Mouse (Mus musculus): ENCODE data around the gene 2610028H24Rik. TPM values are rescaled to one million over a fixed set of nuclear protein-coding genes. Genes with fewer than 3 reads are reported as not detected.

The 2610028H24Rik gene
- polyA plus RNA-seq, 1 experiment from 2014 or later, result not detected

DNA sequence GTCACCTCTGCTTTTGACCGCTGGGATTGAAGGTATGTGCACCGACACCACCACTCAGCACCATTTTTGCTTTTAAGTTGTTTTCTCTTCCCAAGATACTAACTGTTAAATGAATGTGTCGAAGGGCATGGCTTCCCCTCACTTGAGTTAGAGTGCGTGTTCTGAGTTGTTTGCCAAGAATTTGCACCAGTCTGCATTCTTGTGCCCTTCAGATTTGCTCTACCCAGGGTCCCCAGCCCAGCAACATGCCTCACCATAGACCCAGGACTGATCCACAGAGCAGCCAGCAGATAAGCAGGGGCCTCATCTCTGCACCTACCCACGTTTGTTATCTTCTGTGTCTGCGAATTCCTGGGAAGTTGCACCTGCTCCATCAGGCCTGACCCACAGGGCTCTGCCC lies 32.6 kb downstream of the 2610028H24Rik start:
- Histone ChIP-seq H3K36me3 (ENCODE audit: control insufficient read depth, insufficient read depth) (peaks cover 93% of the 10 kb centered on the region), H3K27ac (ENCODE audit: low read depth, low read length) (no peak overlapping the region), H3K4me2 (replicated peaks; ENCODE audit: low read depth) (no peak overlapping the region), H3K9ac (ENCODE audit: low read depth, low read length) (no peak overlapping the region), H3K4me1 (replicated peaks; ENCODE audit: control insufficient read depth, insufficient read depth, low read length) (no peaks in the 10 kb centered on the region), H3K9me3 (ENCODE audit: control insufficient read depth) (no peaks in the 10 kb centered on the region), H3K27me3 (replicated peaks; ENCODE audit: control insufficient read depth, insufficient read depth, low read length) (no peaks in the 10 kb centered on the region), H3K4me3 (ENCODE audit: low read depth, low read length) (no peak overlapping the region)
- WGBS, result 88% methylated on average over 6 of the region's 6 CpGs
- no peak for TF ChIP-seq CTCF (IDR thresholded peaks at IDR 0.05; ENCODE audit: low read depth)
- no peak for ATAC-seq

DNA sequence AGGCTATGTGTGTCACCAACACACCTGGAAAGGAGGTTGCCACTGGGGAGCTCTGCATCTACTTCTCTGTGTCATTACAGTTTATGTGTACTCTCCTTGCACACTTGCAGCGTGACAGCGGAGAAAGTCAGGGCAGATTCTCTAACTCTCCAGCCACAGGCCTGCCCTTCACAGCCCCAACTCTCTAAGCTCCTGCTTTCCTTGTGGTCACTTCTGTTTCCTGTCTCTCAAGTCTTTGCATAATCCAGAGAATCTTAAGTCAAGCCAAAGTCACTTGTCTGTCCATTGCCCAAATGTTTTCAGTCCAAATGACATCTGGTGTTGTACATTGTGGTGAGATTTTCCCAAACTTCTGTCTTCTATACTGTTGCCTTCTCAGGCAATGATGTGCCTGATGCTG lies 37.4 kb downstream of the 2610028H24Rik start:
- Histone ChIP-seq H3K4me1 (replicated peaks; ENCODE audit: control insufficient read depth, insufficient read depth, low read length) (no peaks in the 10 kb centered on the region), H3K36me3 (ENCODE audit: control insufficient read depth, insufficient read depth) (peaks cover 93% of the 10 kb centered on the region), H3K4me3 (ENCODE audit: low read depth, low read length) (no peak overlapping the region), H3K27ac (ENCODE audit: low read depth, low read length) (no peak overlapping the region), H3K9me3 (ENCODE audit: control insufficient read depth) (no peaks in the 10 kb centered on the region), H3K27me3 (replicated peaks; ENCODE audit: control insufficient read depth, insufficient read depth, low read length) (no peaks in the 10 kb centered on the region), H3K4me2 (replicated peaks; ENCODE audit: low read depth) (no peak overlapping the region), H3K9ac (ENCODE audit: low read depth, low read length) (no peak overlapping the region)
- 96% methylated on average over 2 of the region's 2 CpGs for WGBS
- TF ChIP-seq CTCF (IDR thresholded peaks at IDR 0.05; ENCODE audit: low read depth), result no peak
- no peak for ATAC-seq

DNA sequence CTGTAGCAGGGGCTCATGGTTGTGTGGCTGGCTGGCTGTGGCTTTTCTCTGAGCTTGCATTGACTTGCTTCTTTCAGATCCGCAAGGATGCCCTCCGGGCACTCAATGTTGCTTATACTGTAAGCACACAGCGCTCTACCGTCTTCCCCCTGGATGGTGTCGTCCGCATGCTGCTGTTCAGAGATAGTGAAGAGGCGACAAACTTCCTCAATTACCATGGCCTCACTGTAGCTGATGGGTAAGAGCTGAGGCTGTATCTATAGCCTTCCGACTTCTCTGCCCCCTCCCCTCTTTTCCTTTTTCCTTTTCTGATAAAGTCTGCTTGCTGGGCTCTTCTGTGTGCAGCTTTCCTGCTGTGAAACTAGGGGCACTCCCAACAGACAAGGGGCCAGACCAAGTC lies 39.4 kb downstream of the 2610028H24Rik start:
- Histone ChIP-seq H3K27me3 (replicated peaks; ENCODE audit: control insufficient read depth, insufficient read depth, low read length) (no peaks in the 10 kb centered on the region), H3K4me1 (replicated peaks; ENCODE audit: control insufficient read depth, insufficient read depth, low read length) (no peaks in the 10 kb centered on the region), H3K9me3 (ENCODE audit: control insufficient read depth) (no peaks in the 10 kb centered on the region), H3K27ac (ENCODE audit: low read depth, low read length) (no peak overlapping the region), H3K36me3 (ENCODE audit: control insufficient read depth, insufficient read depth) (peaks cover 89% of the 10 kb centered on the region), H3K4me2 (replicated peaks; ENCODE audit: low read depth) (no peak overlapping the region), H3K9ac (ENCODE audit: low read depth, low read length) (no peak overlapping the region), H3K4me3 (ENCODE audit: low read depth, low read length) (no peak overlapping the region)
- TF ChIP-seq CTCF (IDR thresholded peaks at IDR 0.05; ENCODE audit: low read depth), result no peak
- no peak for ATAC-seq
- WGBS, result 96% methylated on average over 8 of the region's 8 CpGs

DNA sequence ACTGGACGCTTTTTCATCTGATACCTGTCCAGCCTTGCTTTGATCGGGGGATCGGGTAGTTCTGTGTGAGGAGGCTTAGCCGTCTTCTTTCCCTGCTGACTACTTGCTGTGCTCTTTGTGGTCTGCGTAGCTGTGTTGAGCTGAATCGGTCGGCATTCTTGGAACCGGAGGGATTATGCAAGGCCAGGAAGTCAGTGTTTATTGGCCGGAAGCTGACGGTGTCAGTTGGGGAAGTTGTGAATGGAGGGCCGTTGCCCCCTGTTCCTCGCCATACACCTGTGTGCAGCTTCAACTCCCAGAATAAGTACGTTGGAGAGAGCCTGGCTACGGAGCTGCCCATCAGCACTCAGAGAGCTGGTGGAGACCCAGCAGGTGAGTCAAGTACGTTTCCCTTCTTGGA lies 40.3 kb downstream of the 2610028H24Rik start:
- no peak for ATAC-seq
- Histone ChIP-seq H3K9ac (ENCODE audit: low read depth, low read length) (no peak overlapping the region), H3K27me3 (replicated peaks; ENCODE audit: control insufficient read depth, insufficient read depth, low read length) (no peaks in the 10 kb centered on the region), H3K27ac (ENCODE audit: low read depth, low read length) (no peak overlapping the region), H3K4me3 (ENCODE audit: low read depth, low read length) (no peak overlapping the region), H3K4me1 (replicated peaks; ENCODE audit: control insufficient read depth, insufficient read depth, low read length) (no peaks in the 10 kb centered on the region), H3K9me3 (ENCODE audit: control insufficient read depth) (no peaks in the 10 kb centered on the region), H3K36me3 (ENCODE audit: control insufficient read depth, insufficient read depth) (peaks cover 89% of the 10 kb centered on the region), H3K4me2 (replicated peaks; ENCODE audit: low read depth) (no peak overlapping the region)
- no peak for TF ChIP-seq CTCF (IDR thresholded peaks at IDR 0.05; ENCODE audit: low read depth)
- WGBS, result 88% methylated on average over 15 of the region's 15 CpGs

DNA sequence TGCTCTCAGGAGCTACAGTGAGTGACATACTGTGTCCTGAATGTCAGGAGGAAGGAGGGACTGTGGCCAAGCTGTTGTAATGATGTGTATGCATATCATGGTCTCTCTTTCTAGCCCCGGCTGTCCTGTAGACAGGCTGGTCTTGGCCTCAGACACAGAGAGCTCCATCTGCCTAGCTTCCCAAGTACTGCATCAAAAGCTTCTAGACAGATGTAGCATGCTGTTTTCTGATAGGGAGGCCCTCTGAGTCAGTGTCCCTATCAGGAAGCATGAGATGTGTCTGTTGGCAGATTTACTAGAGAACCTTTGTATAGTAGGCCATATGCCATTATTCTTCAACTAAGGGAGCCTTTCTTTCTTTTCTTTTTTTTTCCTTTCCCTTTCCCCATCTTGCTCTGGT lies 44.6 kb downstream of the 2610028H24Rik start:
- Histone ChIP-seq H3K9ac (ENCODE audit: low read depth, low read length) (no peak overlapping the region), H3K4me3 (ENCODE audit: low read depth, low read length) (no peak overlapping the region), H3K4me2 (replicated peaks; ENCODE audit: low read depth) (no peak overlapping the region), H3K27me3 (replicated peaks; ENCODE audit: control insufficient read depth, insufficient read depth, low read length) (no peaks in the 10 kb centered on the region), H3K9me3 (ENCODE audit: control insufficient read depth) (no peaks in the 10 kb centered on the region), H3K27ac (ENCODE audit: low read depth, low read length) (no peak overlapping the region), H3K36me3 (ENCODE audit: control insufficient read depth, insufficient read depth) (peaks cover 86% of the 10 kb centered on the region), H3K4me1 (replicated peaks; ENCODE audit: control insufficient read depth, insufficient read depth, low read length) (no peaks in the 10 kb centered on the region)
- WGBS, result 79% methylated on average over 1 of the region's 1 CpGs
- no peak for ATAC-seq
- TF ChIP-seq CTCF (IDR thresholded peaks at IDR 0.05; ENCODE audit: low read depth), result no peak

DNA sequence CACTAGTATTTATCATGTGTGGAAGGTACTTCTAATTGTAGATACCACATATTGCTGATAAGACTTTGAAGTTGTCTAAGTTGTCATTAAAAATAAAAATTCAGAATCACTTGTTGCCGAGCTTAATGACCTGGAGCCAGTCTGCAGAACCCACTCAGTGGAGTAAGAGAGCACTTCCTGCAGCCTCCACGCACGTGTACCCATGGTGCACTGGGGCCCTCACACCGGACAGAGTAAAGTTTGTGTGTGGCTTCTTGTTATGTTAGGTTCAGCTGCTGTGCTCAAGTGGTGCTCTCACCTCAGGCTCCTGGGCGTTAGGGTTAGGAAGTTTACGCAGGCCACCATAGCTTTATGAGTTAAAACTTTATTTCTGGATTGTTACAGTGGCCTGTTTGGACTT lies 46.6 kb downstream of the 2610028H24Rik start:
- no peak overlapping the region for H3K4me2 ChIP-seq (replicated peaks; ENCODE audit: low read depth)
- H3K9me3 ChIP-seq (ENCODE audit: control insufficient read depth), result no peaks in the 10 kb centered on the region
- peaks cover 86% of the 10 kb centered on the region for H3K36me3 ChIP-seq (ENCODE audit: control insufficient read depth, insufficient read depth)
- H3K9ac ChIP-seq (ENCODE audit: low read depth, low read length), result no peak overlapping the region
- H3K27me3 ChIP-seq (replicated peaks; ENCODE audit: control insufficient read depth, insufficient read depth, low read length), result no peaks in the 10 kb centered on the region
- ATAC-seq, result no peak
- H3K4me1 ChIP-seq (replicated peaks; ENCODE audit: control insufficient read depth, insufficient read depth, low read length), result no peaks in the 10 kb centered on the region
- H3K27ac ChIP-seq (ENCODE audit: low read depth, low read length), result no peak overlapping the region
- no peak overlapping the region for H3K4me3 ChIP-seq (ENCODE audit: low read depth, low read length)
- WGBS, result 91% methylated on average over 6 of the region's 6 CpGs
- no peak for TF ChIP-seq CTCF (IDR thresholded peaks at IDR 0.05; ENCODE audit: low read depth)

DNA sequence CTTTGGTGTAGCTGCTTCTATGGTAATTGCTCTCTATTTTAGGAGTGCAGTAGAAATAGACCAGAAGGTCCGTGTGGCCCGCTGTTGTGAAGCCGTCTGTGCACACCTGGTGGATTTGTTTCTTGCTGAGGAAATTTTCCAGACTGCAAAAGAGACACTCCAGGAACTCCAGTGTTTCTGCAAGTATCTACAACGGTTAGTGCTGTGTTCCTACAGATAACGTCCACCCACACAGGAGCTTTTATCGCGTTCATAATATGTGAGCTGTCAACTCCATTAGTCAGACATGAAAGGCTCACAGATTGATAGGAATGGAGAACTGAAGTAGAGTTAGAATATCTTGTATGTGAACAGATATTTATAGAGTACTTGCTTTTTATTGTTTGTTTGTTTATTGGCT lies 47.5 kb downstream of the 2610028H24Rik start:
- H3K27ac ChIP-seq (ENCODE audit: low read depth, low read length), result no peak overlapping the region
- H3K27me3 ChIP-seq (replicated peaks; ENCODE audit: control insufficient read depth, insufficient read depth, low read length), result no peaks in the 10 kb centered on the region
- no peaks in the 10 kb centered on the region for H3K9me3 ChIP-seq (ENCODE audit: control insufficient read depth)
- H3K4me1 ChIP-seq (replicated peaks; ENCODE audit: control insufficient read depth, insufficient read depth, low read length), result no peaks in the 10 kb centered on the region
- WGBS, result 94% methylated on average over 7 of the region's 7 CpGs
- no peak overlapping the region for H3K4me3 ChIP-seq (ENCODE audit: low read depth, low read length)
- H3K4me2 ChIP-seq (replicated peaks; ENCODE audit: low read depth), result no peak overlapping the region
- peaks cover 85% of the 10 kb centered on the region for H3K36me3 ChIP-seq (ENCODE audit: control insufficient read depth, insufficient read depth)
- no peak for ATAC-seq
- H3K9ac ChIP-seq (ENCODE audit: low read depth, low read length), result no peak overlapping the region
- TF ChIP-seq CTCF (IDR thresholded peaks at IDR 0.05; ENCODE audit: low read depth), result no peak
